Mouse (Mus musculus) gastrocnemius, adult 8-10 months (tissue): Measurements from ENCODE around the gene Tmem150c. TPM values are rescaled to one million over a fixed set of nuclear protein-coding genes. Genes with fewer than 3 reads are reported as not detected.

Experiments
- DNase-seq, 2 experiments: peaks; one replicate each; pipeline ENCODE4 v3.0.0; 2022; ENCODE audit warnings: low spot score in 2 of 2
- total RNA-seq, 4 experiments: library from RNA; stranded (reverse); gene quantifications; 2 replicates each; pipeline ENCODE4 v1.2.4; 2022

Tmem150c gene
- total RNA-seq, 4 experiments from 2014 or later, result 0.64 to 2.9 (median 1.1) TPM

GRCm38 (mm10) chr5:100172104-100172503, 12.5 kb upstream of the Tmem150c start:
- no peak for DNase-seq

GRCm38 (mm10) chr5:100166591-100167491, 7.2 kb upstream of the Tmem150c start:
- DNase-seq, result no peak

GRCm38 (mm10) chr5:100163368-100163767, 3.8 kb upstream of the Tmem150c start:
- no peak for DNase-seq

- no peak for DNase-seq
Measured at GRCm38 (mm10) chr5:100162857-100163256, 3.2 kb upstream of the Tmem150c start.

GRCm38 (mm10) chr5:100162053-100162452, 2.4 kb upstream of the Tmem150c start:
- DNase-seq, result no peak

- DNase-seq, result no peak
Measured at GRCm38 (mm10) chr5:100158791-100159637, 594 bp downstream of the Tmem150c start.

- DNase-seq, result no peak
Measured at GRCm38 (mm10) chr5:100158301-100158700, 1.3 kb downstream of the Tmem150c start.

GRCm38 (mm10) chr5:100155646-100156045, 4.0 kb downstream of the Tmem150c start:
- no peak for DNase-seq

GRCm38 (mm10) chr5:100149967-100150366, 9.6 kb downstream of the Tmem150c start:
- no peak for DNase-seq

GRCm38 (mm10) chr5:100144836-100145235, 14.8 kb downstream of the Tmem150c start:
- no peak for DNase-seq

GRCm38 (mm10) chr5:100127283-100127682, 32.3 kb downstream of the Tmem150c start:
- DNase-seq, result no peak

- no peak for DNase-seq
Measured at GRCm38 (mm10) chr5:100125409-100126123, 34.0 kb downstream of the Tmem150c start.

GRCm38 (mm10) chr5:100124530-100124929, 35.1 kb downstream of the Tmem150c start:
- DNase-seq, result no peak

- no peak for DNase-seq
Measured at GRCm38 (mm10) chr5:100123283-100123682, 36.3 kb downstream of the Tmem150c start.

GRCm38 (mm10) chr5:100121170-100121569, 38.4 kb downstream of the Tmem150c start:
- no peak for DNase-seq

GRCm38 (mm10) chr5:100120711-100121141, 38.9 kb downstream of the Tmem150c start:
- no peak for DNase-seq

- DNase-seq, result no peak
Measured at GRCm38 (mm10) chr5:100119331-100119730, 40.3 kb downstream of the Tmem150c start.

- DNase-seq, result no peak
Measured at GRCm38 (mm10) chr5:100113403-100113802, 46.2 kb downstream of the Tmem150c start.

- DNase-seq, result no peak
Measured at GRCm38 (mm10) chr5:100110581-100110980, 49.0 kb downstream of the Tmem150c start.

GRCm38 (mm10) chr5:100109543-100110282, 49.9 kb downstream of the Tmem150c start:
- no peak for DNase-seq

GRCm38 (mm10) chr5:100108866-100109265, 50.7 kb downstream of the Tmem150c start:
- no peak for DNase-seq
